Mouse (Mus musculus) CH12.LX (cell line): ENCODE measurements around the gene Smyd3. TPM values are rescaled to one million over a fixed set of nuclear protein-coding genes. Genes with fewer than 3 reads are reported as not detected.

Experiments used
- DNase-seq: peaks from one replicate; pipeline ENCODE4 v3.0.0-alpha.2; 2013; ENCODE audit errors: extremely low read depth
- H3K27ac ChIP-seq: 2 replicates; pipeline ENCODE4 v1.5.1; 2012; ENCODE audit warnings: low read depth, mild to moderate bottlenecking, control low read depth, moderate library complexity; ENCODE audit not compliant: insufficient read depth
- H3K27me3 ChIP-seq: replicated peaks from 2 replicates; pipeline ENCODE3; 2012; ENCODE audit warnings: inconsistent platforms
- H3K36me3 ChIP-seq, 2 experiments: replicated peaks in 1 of 2; 2 replicates each; pipeline versions ENCODE3 to v1.6.1; 2012; ENCODE audit warnings: inconsistent platforms in 1 of 2, low read length in 1 of 2, mild to moderate bottlenecking in 1 of 2, mixed read lengths in 1 of 2, moderate library complexity in 1 of 2; ENCODE audit not compliant: control insufficient read depth in 1 of 2, insufficient read depth in 1 of 2
- H3K4me1 ChIP-seq, 2 experiments: 2 replicates each; pipeline ENCODE4 v1.6.1; 2012; ENCODE audit warnings: inconsistent platforms in 1 of 2, moderate library complexity in 1 of 2; ENCODE audit not compliant: insufficient read depth in 2 of 2, control insufficient read depth in 1 of 2
- H3K4me2 ChIP-seq: 2 replicates; pipeline ENCODE4 v1.6.1; 2012; ENCODE audit warnings: low read depth, mild to moderate bottlenecking, control low read depth; ENCODE audit not compliant: poor library complexity, insufficient read depth, severe bottlenecking
- H3K4me3 ChIP-seq, 3 experiments: fragments of 150-350 bp in 1 of 3; sonication (generic) in 1 of 3; replicated peaks in 1 of 3; 2 replicates each; pipeline versions ENCODE3 to v1.5.1; 2011 to 2012; ENCODE audit warnings: low read depth in 2 of 3, low read length in 2 of 3, mild to moderate bottlenecking in 2 of 3, moderate library complexity in 2 of 3, control low read depth in 1 of 3, improper control_type of control experiment in 1 of 3, inconsistent platforms in 1 of 3, mixed read lengths in 1 of 3; ENCODE audit not compliant: poor library complexity in 1 of 3
- H3K79me2 ChIP-seq: replicated peaks from 2 replicates; pipeline ENCODE4 v1.6.1; 2012; ENCODE audit warnings: mild to moderate bottlenecking, moderate library complexity; ENCODE audit not compliant: control insufficient read depth, poor library complexity, insufficient read depth, severe bottlenecking; ENCODE audit errors: extremely low read depth
- H3K9ac ChIP-seq: 2 replicates; pipeline ENCODE4 v1.6.1; 2012; ENCODE audit warnings: low read depth, mild to moderate bottlenecking, control low read depth, moderate library complexity; ENCODE audit not compliant: insufficient read depth
- H3K9me3 ChIP-seq: replicated peaks from 2 replicates; pipeline ENCODE3; 2012; ENCODE audit warnings: low read length, inconsistent platforms, mixed read lengths
- BHLHE40 ChIP-seq: IDR thresholded peaks from 2 replicates; pipeline ENCODE4 v1.6.1; 2011; ENCODE audit warnings: mild to moderate bottlenecking, low read depth, low read length, improper control_type of control experiment
- CHD1 ChIP-seq: IDR thresholded peaks from 2 replicates; pipeline ENCODE4 v1.6.1; 2012; ENCODE audit warnings: low read depth, low read length, improper control_type of control experiment, inconsistent platforms
- CHD2 ChIP-seq: IDR thresholded peaks from 2 replicates; pipeline ENCODE4 v1.6.1; 2011; ENCODE audit warnings: low read length, improper control_type of control experiment
- CTCF ChIP-seq, 2 experiments: IDR thresholded peaks in 1 of 2; conservative IDR thresholded peaks in 1 of 2; 2 replicates each; pipeline ENCODE4 v1.5.1; 2011 to 2012; ENCODE audit warnings: low read depth in 2 of 2, low read length in 2 of 2, improper control_type of control experiment in 1 of 2, inconsistent platforms in 1 of 2, mild to moderate bottlenecking in 1 of 2, moderate library complexity in 1 of 2
- ETS1 ChIP-seq: conservative IDR thresholded peaks from 2 replicates; pipeline ENCODE4 v1.6.1; 2012; ENCODE audit warnings: low read depth, mild to moderate bottlenecking, inconsistent platforms, low read length, improper control_type of control experiment, moderate library complexity
- GABPA ChIP-seq: IDR thresholded peaks from 2 replicates; pipeline ENCODE4 v1.6.1; 2012; ENCODE audit warnings: low read depth, low read length, improper control_type of control experiment, inconsistent platforms; ENCODE audit not compliant: insufficient replicate concordance
- IRF4 ChIP-seq: IDR thresholded peaks from 2 replicates; pipeline ENCODE4 v1.6.1; 2014; ENCODE audit warnings: low read depth, mild to moderate bottlenecking, inconsistent platforms, low read length, improper control_type of control experiment
- JUN ChIP-seq: IDR thresholded peaks from 2 replicates; pipeline ENCODE4 v1.6.1; 2011; ENCODE audit warnings: low read depth, mild to moderate bottlenecking, low read length, improper control_type of control experiment, moderate library complexity; ENCODE audit not compliant: insufficient read depth
- MAX ChIP-seq: IDR thresholded peaks from 2 replicates; pipeline ENCODE4 v1.6.1; 2011; ENCODE audit warnings: low read length, improper control_type of control experiment
- MAZ ChIP-seq: IDR thresholded peaks from 2 replicates; pipeline ENCODE4 v1.6.1; 2012; ENCODE audit warnings: low read depth, mild to moderate bottlenecking, inconsistent platforms, low read length, improper control_type of control experiment, moderate library complexity
- MEF2A ChIP-seq: IDR thresholded peaks from 2 replicates; pipeline ENCODE4 v1.6.1; 2014; ENCODE audit warnings: low read depth, mild to moderate bottlenecking, inconsistent platforms, low read length, improper control_type of control experiment, borderline replicate concordance
- MXI1 ChIP-seq: IDR thresholded peaks from 2 replicates; pipeline ENCODE4 v1.6.1; 2011; ENCODE audit warnings: mild to moderate bottlenecking, low read depth, low read length, improper control_type of control experiment
- MYC ChIP-seq: IDR thresholded peaks from 2 replicates; pipeline ENCODE4 v1.6.1; 2011; ENCODE audit warnings: low read depth, mild to moderate bottlenecking, improper control_type of control experiment, low read length
- NELFE ChIP-seq: IDR thresholded peaks from 2 replicates; pipeline ENCODE4 v1.6.1; 2011; ENCODE audit warnings: low read depth, low read length, improper control_type of control experiment
- NRF1 ChIP-seq: IDR thresholded peaks from 2 replicates; pipeline ENCODE4 v1.6.1; 2014; ENCODE audit warnings: low read depth, mild to moderate bottlenecking, inconsistent platforms, low read length, improper control_type of control experiment, moderate library complexity
- POLR2A ChIP-seq: IDR thresholded peaks from 2 replicates; pipeline ENCODE4 v1.6.1; 2011; ENCODE audit warnings: low read depth, mild to moderate bottlenecking, improper control_type of control experiment, low read length
- POLR2AphosphoS2 ChIP-seq: IDR thresholded peaks from 2 replicates; pipeline ENCODE4 v1.6.1; 2011; ENCODE audit warnings: low read depth, low read length, improper control_type of control experiment
- RAD21 ChIP-seq: IDR thresholded peaks from 2 replicates; pipeline ENCODE4 v1.6.1; 2011; ENCODE audit warnings: low read depth, mild to moderate bottlenecking, low read length, improper control_type of control experiment, moderate library complexity
- RCOR1 ChIP-seq: conservative IDR thresholded peaks from 2 replicates; pipeline ENCODE4 v1.6.1; 2012; ENCODE audit warnings: low read depth, mild to moderate bottlenecking, inconsistent platforms, low read length, improper control_type of control experiment
- SIN3A ChIP-seq: IDR thresholded peaks from 2 replicates; pipeline ENCODE4 v1.6.1; 2012; ENCODE audit warnings: low read length, improper control_type of control experiment, inconsistent platforms
- SMC3 ChIP-seq: IDR thresholded peaks from 2 replicates; pipeline ENCODE4 v1.6.1; 2011; ENCODE audit warnings: low read depth, low read length, improper control_type of control experiment
- TBP ChIP-seq: conservative IDR thresholded peaks from 2 replicates; pipeline ENCODE4 v1.6.1; 2011; ENCODE audit warnings: low read depth, low read length, improper control_type of control experiment
- TCF12 ChIP-seq: IDR thresholded peaks from 2 replicates; pipeline ENCODE4 v1.6.1; 2014; ENCODE audit warnings: low read depth, mild to moderate bottlenecking, inconsistent platforms, low read length, improper control_type of control experiment
- UBTF ChIP-seq: IDR thresholded peaks from 2 replicates; pipeline ENCODE4 v1.6.1; 2012; ENCODE audit warnings: low read depth, mild to moderate bottlenecking, inconsistent platforms, low read length, improper control_type of control experiment, moderate library complexity
- ZMIZ1 ChIP-seq: IDR thresholded peaks from 2 replicates; pipeline ENCODE4 v1.6.1; 2012; ENCODE audit warnings: low read depth, mild to moderate bottlenecking, inconsistent platforms, low read length, improper control_type of control experiment
- ZNF384 ChIP-seq: IDR thresholded peaks from 2 replicates; pipeline ENCODE4 v1.6.1; 2012; ENCODE audit warnings: low read depth, low read length, improper control_type of control experiment, inconsistent platforms
- dilution Hi-C: fragments of 300-500 bp; cut with MboI; formaldehyde crosslinking; loops from 2 replicates; pipeline ENCODE4 v1.14.3; 2020; ENCODE audit warnings: low sequenced_read_pairs; ENCODE audit not compliant: extremely low pct_unique_long_range_greater_than_20kb, extremely low pct_ligation_motif_present
- in situ Hi-C: fragments of 300-500 bp; cut with MboI; formaldehyde crosslinking; loops from 3 replicates; pipeline ENCODE4 v1.14.3; 2019; ENCODE audit warnings: low sequenced_read_pairs, low pct_ligation_motif_present, low pct_unique_long_range_greater_than_20kb, mixed read lengths
- polyA plus RNA-seq: library from polyadenylated mRNA; unstranded; fragments of >175 nt; gene quantifications from 2 replicates; pipeline ENCODE4 v1.2.1, GENCODE M21; 2012; ENCODE audit warnings: low read depth; ENCODE audit not compliant: insufficient read length
- total RNA-seq, 2 experiments: library from RNA; depleted of rRNA; stranded (reverse); fragments of 300-350 nt in 1 of 2; fragments of >200 nt in 1 of 2; gene quantifications; 2 replicates each; pipeline ENCODE4 v1.2.3; 2012 to 2014

Smyd3 gene
- total RNA-seq (2012; rRNA removed) (10.5 and 11.4 TPM in 2 replicates), total RNA-seq (2014; rRNA removed) (12.5 and 14.5 TPM in 2 replicates), polyA plus RNA-seq (11.6 and 11.8 TPM in 2 replicates)

DNA sequence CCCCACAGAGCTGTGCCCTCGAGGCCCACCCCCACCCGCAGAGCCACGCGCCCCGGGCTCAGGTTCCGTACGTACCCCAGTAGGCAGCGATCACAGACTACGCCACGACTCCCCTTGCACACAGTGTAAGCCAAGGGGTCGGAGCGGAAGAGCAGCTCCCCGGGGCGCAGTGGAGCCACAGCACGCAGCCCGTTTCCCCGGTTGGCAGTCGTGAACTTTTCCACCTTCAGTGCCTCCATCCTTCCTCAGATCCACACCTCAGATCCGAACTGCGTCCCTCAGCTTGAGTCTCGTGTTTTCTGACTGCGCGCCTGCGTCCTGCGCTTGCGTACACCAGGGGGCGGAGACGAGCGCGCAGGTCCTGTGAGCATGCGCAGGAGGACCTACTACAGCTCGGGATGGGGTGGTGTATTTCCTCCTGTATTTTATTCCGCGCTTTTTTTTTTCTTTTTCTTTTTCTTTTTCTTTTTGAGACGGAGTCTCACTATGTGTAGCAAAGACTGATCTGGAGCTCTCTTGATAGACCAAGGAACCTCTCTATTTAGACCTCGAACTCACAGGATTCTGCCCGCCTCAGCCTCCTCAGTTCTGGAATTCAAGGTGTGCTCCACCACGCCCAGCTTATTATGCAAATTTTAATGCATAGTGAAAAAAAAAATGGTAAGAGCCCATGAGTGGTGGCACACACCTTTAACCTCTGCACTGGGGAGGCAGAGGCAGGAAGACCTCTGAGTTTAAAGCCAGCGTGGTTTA, at the start of gene Smyd3:
Gene Smyd3, minus strand, starts transcription at position 329 of the 753 bp plus-strand sequence.
- in situ Hi-C loops: no loop called here
- Histone ChIP-seq H3K4me1 (peaks cover 4 to 14% of the 10 kb centered on the region in 2 experiments), H3K27me3 (no peaks in the 10 kb centered on the region), H3K79me2 (peaks cover 5% of the 10 kb centered on the region; the same call in 1 of the 2 replicates), H3K9ac (peak within 1 kb of the TSS; percentile 56), H3K36me3 (peaks cover 0 to 6% of the 10 kb centered on the region in 2 experiments), H3K9me3 (no peaks in the 10 kb centered on the region), H3K4me2 (peak within 1 kb of the TSS; percentile 52), H3K4me3 (peak within 1 kb of the TSS; percentile 70 to 94 (median 86)), H3K27ac (peak within 1 kb of the TSS; percentile 8; the same call in 1 of the 2 replicates)
- TF ChIP-seq MXI1: peak; percentile 81
- 0 out of 2 replicates have a peak, but pooled peaks have one; percentile 2 for TF ChIP-seq SMC3
- TF ChIP-seq CHD2: no peak
- peak; percentile 84 for TF ChIP-seq POLR2A
- TF ChIP-seq UBTF: 0 out of 2 replicates have a peak, but pooled peaks have one; percentile 44
- peak; percentile 72; the same call in 1 of the 2 replicates for TF ChIP-seq POLR2AphosphoS2
- peak; percentile 96 for TF ChIP-seq NRF1
- TF ChIP-seq SIN3A: peak; percentile 76; the same call in 1 of the 2 replicates
- TF ChIP-seq NELFE: peak; percentile 89
- peak; percentile 16 for TF ChIP-seq MAZ
- TF ChIP-seq CHD1: 0 out of 2 replicates have a peak, but pooled peaks have one; percentile 80
- no peak for TF ChIP-seq RAD21
- TF ChIP-seq TBP: 0 out of 2 replicates have a peak, but pooled peaks have one; percentile 30
- 0 out of 2 replicates have a peak, but pooled peaks have one; percentile 27 for TF ChIP-seq MYC
- 0 out of 2 replicates have a peak, but pooled peaks have one; percentile 15 for TF ChIP-seq MEF2A
- peak; percentile 71 for TF ChIP-seq ZMIZ1
- no peak for TF ChIP-seq ETS1
- TF ChIP-seq RCOR1: no peak
- TF ChIP-seq CTCF (conservative IDR thresholded peaks at IDR 0.05 in 1 of 2, IDR thresholded peaks at IDR 0.05 in 1 of 2; ENCODE audit: low read depth in 2 of 2, low read length in 2 of 2): peak in 1 of 2 experiments; percentile 37; a peak in 2 of 4 replicates
- TF ChIP-seq TCF12: peak; percentile 69; the same call in 1 of the 2 replicates
- no peak for TF ChIP-seq IRF4
- TF ChIP-seq BHLHE40: peak; percentile 72
- peak; percentile 96 for TF ChIP-seq ZNF384
- TF ChIP-seq JUN: no peak
- peak; percentile 75 for TF ChIP-seq MAX
- TF ChIP-seq GABPA: no peak
- DNase-seq: peak; percentile 88
- dilution Hi-C loops: no loop called here
